Mouse (Mus musculus) ES-CJ7 (cell line): ENCODE results near the gene Hpcal1.

ENCODE experiments used
- DNase-seq: peaks from one replicate; pipeline ENCODE4 v3.0.0; 2011; ENCODE audit warnings: low read depth, low spot score

The Hpcal1 gene

DNA sequence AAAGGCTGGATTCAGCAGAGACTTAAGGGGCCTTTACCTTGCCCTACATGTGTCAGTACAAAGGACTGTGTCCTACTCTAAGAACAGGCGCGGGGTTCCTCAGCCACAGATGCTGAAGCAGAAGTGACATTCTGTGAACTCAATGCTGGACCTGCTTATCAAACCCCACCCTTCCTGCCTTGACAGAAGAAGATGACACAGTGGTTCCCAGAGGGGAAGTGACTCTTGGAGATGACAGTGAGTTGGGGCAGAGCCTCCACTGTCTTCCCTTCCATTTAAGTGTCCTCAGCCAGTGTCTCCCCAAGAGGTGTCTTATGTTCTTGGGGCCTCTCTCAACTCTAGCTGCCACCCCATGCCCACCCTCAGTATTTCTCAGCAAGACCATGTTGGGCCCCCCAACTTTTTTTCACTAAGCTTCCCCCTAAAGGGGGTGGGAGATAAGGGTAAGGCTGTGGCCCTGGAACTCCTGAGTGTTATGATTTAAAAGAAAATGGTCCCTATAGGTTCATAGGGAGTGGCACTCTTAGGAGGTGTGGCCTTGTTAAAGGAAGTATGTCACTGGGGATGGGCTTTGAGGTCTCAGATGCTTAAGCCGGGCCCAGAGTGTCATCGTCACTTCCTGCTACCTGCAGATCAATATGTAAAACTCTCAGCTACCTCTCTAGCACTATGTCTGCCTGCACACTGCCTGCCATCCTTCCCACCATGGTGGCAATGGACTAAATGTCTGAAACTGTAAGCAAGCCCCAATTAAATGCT is 25.2 kb downstream of the Hpcal1 start:
- DNase-seq = no peak

DNA sequence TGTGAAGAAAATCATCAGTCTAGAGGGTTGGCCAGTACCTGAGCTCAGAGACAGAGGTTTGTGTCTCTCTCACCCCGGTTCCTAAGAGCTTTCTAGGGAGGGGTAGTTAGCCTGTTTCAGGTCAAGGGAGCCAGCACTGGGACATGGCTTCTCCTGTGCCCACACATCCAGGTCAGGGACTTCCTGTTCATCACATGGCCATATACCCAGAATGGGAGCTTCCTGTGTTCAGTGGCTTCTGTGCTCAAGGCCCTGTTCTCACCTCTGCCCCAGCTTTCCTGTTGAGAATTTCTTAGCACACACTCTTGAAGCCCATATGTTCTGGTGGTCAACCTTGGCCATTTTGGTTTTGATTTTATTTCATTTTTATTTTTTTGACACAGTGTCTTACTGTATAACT is 26.6 kb downstream of the Hpcal1 start:
- DNase-seq = no peak

DNA sequence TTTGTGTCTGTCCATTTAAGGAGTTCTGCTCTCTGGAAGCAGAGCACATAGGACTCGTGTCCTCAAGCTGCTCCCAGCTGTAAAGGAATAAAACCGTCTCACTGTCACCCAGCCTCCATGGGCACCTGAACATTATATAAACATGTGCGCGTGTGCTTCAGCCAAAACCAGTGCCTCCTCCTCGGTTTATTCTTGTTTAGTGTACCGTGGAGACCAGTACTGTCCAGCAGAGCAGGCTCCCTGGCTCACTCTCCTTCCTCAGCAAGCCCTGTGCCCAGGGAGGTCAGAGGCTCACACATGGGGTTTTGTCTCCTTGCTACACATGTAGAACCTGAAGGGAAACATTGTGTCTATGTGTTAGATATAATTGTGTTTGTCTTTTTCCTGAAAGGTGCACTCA is 27.5 kb downstream of the Hpcal1 start:
- DNase-seq = no peak

DNA sequence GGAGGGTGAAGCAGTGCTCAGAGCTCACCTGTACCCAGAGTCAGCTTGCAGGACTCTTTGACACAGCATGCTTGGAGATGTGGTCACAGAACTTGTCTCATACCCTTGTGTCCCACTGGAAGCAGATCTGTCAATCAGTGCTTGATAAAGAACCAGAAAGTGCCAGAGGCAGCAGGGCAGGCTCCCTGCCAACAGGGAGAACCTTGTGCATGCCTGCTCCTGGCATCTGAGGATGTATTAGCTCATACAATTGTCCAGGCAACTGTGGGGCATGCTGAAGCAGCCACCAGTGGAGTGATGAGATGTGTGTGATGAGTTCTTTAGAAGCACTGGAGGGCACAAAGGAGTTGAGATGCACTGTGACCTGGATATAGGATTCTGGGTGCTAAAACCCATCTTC is 30.4 kb downstream of the Hpcal1 start:
- no peak for DNase-seq

DNA sequence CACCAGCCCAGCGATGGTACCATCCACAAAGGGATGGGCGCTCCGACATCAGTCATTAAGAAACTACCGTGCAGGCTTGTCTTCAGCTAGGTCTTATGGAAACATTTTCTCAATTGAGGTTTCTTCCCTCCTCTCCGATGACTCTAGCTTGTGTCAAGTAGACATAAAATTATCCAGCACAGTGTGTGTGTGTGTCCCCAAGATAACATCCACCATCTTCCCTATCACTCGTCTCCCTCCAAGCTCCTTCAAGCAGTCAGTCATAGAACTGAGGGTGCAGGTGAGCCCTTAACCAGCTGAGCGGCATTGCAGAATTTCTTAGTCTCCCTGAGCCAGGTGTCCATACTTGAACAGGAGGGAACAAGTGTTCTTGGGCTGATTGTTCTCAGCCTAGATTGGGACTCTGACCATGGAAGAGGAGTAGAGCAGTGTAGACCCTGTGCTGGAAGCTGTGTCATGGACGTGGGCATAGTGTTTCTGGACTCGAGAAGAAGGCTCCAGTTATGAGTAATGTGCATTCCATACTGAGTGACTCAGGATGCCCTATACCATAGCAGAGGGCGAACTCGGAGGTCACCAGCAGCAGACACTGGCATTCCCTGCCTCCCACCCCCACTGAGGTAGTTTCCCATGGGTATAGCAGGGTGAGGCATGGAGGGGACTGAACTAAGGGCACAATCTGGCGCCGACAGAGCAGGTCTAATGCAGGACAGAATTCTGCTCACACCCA is 32.0 kb downstream of the Hpcal1 start:
- DNase-seq = no peak

DNA sequence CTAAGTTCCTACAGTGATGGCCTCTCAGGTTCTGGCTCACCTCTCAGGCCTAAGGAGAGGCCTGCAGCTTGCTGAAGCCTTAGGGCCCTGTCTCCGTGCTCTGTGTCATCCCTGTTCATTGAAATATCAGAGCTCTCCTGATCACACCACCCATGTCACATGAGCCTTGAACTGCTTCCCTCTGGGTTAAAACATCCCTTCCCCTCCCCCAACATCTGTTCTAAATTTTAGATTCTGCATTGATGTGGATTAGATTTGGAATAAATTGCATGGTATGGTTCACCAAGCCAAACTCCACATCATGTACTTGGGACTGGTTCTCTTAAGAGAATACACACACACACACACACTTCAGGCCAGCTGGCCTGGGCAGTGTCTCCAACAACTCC is 32.5 kb downstream of the Hpcal1 start:
- DNase-seq = no peak

DNA sequence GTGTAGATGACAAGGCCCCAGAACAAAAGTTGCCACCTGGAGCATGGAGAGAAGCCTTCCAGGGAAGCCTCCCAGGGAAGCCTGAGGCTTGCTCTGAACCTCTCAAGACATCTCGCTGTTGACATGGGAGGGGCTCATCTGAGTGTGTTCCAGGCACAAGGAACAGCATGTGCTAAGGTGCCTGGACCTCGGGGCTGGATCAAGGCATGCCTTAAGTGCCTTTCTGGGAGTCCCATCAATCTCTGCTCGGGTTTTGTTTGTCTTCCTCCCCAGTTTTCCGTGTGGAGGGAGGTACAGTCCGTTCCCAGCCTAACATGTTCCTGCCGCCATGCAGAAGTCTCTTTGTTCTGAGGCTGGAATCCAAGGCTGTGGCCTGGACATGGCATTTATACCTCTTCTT is 33.3 kb downstream of the Hpcal1 start:
- DNase-seq = no peak

DNA sequence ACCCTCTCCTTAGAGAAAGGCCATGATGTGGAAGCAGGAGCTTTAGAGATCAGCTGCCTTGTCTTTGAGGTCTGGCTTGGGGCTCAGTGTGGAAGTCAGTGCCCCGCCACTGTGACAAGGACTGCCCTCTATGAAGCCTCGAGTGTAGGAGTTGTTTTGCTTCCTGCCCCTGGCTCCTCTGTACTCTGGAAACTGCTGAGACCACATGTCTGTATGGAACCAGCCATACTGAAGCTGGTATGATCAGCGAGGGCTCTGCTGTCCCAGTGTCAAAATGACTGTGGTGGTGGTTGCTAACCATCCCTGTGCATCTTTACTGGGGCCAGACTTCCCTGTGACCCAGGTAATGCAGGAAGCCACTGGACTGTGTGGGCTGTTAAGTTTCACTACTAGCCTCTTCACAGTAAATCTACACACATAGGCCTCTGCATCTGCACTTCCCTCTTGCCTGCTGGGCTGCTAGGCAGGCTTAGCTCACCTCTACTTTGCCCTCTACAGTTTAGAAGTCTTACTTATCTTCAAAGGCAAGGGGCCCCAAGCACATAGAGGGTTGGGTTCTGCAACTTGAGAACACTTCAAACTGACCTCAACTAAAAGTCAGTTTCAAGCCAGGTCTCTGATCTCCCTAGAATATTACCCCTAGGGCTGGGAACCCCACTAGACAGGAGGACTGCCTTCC is 33.9 kb downstream of the Hpcal1 start:
- DNase-seq = no peak

DNA sequence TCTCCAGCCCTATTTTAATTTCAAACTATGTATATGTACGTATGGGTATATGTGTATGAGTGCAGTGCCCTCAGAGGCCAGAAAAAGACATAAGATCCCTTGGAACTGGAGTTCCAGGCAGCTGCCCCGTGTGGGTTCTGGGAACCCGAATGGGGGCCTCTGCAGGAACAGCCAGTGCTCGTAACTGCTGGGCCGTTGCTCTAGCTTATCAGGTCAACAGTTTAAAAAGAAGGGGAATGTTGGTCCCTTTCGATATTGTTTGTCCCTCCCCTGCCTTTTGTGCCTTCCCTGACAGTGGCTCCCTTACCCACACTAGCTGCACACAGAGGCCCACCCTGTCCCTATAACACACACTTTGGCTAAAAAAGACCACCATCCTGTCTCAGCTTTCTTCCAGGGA is 34.9 kb downstream of the Hpcal1 start:
- DNase-seq = no peak

DNA sequence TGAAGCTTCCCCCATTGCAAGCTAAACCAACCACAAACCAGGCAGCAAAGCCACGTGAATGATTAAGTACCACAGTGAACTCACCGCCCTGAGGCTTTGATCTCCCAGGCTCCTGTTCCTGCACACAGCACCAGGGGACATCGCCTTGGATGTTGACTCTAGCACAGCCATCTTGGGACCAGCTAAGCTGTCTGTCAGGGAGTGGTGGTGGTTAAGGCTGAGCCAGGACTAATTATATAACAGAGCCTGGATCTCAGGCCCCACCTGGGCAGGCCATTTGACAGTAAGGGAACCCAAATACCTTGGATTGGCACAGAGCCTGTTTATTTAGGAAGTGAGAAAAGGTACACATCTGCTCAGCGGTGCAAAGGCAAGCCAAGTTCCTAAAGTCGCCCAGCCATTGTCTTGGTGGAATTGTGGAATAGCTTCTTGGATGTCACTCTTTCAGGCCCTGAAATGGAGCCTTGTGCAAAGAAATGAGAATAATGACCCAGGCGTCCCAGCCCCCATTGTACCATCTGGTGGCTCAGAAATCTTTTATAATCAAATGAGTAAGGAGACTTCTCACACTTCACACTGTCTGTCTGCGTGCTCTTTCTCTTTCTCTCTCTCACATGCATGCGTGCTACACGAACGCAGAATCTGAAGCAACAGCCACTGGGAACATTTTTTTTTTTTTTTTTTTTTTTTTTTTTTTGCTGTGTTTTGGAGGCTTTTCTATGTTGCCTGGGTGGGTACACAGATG is 36.1 kb downstream of the Hpcal1 start:
- no peak for DNase-seq

DNA sequence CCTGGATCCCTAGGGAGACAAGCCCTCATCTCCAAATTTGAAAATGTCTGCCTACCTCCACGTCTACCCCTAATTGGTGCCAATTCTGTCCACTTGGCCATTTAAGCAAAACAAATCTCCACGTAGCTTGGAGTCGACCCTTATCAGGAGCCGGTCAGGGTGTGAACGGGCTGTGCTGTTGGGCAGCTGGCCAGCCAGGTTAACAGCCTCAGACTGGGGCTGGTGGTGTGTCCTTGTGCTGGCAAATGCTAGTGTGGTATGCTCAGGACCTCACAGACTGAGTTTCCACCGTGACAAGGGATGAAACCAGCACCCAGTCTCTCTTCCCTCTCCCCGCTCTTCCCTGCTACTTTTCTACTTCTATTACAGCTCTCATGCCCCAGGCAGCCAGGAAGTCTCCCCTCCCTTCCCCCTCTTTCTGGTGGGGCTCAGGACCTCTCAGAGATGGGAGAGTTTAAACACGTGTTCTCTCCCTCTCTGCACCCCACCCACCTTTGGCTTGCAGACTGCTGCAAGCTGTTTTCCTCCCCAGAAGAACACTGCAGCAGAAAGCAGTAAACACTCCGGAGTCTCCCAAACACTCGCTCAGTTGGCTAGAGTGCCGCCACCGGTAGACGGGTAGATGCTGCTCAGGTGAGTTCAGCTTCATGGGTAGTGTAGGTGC is 37.2 kb downstream of the Hpcal1 start:
- DNase-seq = no peak

DNA sequence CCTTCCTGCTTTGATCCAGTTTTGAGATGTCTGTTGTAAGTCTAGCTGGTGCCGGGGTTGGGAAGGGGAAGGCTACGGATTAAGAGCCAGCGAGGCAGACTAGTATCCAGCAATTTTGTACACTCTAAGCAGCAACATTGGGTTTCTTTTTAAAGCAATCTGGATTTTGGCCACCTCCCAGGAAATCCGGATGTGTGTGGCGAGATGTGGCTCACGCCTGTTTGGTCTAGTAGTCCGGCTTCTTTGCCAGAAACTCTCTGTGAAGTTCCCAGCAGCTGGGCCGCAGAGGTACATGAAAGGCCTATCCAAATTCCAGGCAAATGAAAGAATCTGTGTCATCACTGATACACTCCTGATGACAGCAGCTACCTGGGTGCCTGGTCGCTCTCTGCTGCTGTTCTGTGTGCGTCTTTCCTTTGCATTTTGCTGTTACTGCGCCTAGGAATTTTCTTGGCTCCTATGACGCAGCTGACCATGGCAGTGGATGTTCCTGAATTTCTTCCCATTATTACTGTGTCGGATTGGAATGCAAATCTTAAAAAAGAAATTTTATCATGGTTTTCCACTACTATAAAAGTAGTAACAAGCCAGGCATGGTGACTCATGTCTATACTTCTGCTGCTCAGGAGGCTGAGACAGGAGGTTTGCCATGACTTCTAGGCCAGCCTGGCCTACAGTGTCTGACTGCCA is 38.7 kb downstream of the Hpcal1 start:
- DNase-seq = no peak

DNA sequence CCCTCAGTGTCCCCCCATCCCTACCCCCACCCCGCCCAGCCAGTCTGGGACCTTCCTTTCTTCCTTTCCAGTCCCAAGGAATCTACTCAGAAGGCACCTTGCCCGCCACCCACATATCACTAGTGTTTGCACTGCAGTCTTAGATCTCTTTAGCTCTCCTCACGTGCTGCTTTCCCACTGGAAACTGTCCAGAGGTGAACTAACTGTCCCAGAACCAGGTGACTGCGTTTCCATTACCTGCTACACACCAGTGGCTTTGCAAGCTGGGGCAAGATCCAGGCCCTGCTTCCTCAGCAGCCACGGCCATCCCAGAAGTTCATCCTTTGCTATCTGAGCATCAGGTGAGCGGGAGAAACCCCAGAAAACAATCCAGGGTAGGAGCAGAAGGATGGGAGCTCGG is 41.4 kb downstream of the Hpcal1 start:
- no peak for DNase-seq

DNA sequence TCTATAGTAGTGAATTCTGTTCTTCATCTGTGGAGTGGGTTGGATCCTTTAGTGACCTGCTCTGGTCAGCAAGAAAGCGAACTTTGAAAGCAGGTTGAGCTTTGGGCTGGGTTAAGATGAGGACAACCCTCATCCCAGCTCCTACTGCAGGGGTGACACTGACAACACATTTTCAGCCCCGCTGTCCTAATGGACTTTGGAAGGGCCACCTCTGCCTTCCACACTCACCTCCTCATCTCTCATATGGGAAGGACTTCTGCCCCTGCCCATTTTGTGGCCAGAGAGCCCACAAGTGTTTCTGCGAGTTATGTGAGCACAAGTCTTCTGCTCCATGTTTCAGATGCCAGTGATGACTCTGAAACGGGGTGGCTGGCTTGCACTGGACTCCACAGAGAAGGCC is 41.9 kb downstream of the Hpcal1 start:
- no peak for DNase-seq

DNA sequence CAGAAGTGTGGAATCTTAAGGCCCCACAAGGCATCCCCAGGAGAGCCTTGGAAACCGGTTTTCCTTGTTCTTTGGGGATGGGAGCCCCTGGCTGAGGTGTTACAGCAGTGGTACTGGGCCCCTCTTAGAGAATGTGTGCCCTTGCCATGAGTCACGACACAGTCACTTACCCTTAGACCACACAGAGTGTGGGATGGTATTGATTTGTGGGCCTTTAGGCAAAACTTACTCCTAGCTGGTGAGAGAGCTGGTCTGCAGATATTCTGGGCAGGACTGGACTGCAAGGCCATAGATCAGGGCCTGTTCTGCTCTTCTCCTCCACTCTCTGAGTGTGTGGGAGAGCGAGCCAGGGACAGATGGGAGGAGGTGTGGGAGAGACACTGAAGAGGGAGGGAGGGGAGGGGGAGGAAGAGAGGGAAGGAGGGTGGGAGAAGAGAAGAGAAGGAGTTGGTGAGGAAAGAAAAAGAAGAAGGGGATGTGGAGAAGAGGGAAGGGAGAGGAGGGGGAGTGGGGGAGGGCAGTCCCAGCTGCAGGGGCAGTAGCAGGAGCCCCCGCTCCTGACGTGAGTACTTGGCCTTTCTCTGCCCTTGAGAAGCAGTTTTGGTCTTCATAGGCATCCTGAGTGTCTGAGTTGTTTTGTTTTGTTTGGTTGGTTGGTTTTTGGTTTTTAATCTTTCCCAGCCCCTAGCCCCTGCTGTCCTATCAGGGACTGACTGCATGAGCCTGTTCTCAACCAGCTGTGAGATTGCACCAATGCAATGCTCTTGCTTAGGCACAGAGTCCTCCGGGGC is 42.7 kb downstream of the Hpcal1 start:
- no peak for DNase-seq

DNA sequence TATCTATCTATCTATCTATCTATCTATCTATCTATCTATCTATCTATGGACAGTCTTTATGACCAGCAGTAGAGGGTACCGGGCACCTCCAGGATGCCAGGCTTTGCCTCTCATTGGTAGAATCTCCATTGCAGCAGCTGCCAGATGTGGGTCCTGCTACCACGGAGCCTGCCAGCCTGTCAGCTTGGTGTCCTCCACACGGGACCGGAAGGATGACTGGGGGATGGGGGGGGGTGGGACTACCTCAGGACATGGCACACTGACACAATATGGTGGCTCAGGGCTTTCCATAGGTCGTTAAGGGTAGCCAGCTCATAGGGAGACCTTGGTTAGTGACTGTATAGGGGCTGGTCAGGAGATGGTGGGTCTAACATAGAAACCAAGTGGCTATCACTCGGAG is 45.7 kb downstream of the Hpcal1 start:
- no peak for DNase-seq

DNA sequence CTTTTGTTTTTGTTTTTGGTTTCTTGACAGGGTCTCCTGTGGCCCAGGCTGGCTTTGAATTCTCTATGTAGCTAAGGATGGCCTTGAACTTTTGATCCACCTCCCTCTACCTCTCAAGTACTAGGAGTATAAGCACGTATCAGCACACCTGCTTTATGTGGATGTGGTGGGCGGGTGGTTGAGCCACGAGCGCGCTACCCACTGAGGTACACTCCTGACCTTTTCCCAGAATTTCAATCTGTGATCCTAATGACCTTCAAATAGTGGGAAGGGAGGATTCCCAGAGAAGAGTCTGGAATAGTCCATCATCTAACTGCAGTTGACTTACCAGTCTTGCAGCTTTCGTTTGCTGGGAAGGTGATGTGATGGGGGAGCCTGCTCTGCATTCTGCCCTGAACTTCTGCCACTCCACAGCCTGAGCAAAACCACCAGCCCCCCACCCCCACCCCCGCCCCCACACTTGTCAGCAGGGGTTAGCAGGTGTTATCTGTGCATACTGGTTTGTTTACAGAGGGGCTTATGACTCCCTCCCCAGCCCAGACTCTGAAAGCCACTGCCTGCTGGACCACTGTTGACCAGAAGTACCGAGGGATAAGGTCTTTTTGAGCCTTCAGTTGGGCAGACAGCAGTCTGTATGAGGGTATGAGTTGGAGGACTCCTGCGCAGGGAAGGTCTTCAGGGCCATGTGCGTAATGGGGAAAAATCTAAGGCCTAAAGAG is 46.4 kb downstream of the Hpcal1 start:
- no peak for DNase-seq

DNA sequence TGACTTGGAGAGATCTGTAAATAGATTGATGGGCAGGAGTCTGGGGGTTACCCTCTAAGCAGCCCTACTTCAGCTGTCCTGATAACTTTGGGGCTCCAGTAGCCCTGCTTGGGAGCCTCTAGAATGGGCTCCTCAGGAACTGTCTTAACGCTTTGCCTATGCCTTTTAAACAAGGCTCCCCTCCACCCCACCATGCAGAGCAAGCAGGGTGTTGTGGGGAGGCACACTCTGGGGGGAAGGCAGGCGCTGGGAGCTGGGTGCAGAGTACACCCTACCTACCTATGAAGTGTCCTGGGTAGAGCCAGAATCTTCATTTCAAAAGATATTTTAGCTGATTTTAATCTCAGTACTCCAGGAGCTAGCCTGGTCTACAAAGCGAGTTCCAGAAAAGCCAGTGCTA is 47.2 kb downstream of the Hpcal1 start:
- no peak for DNase-seq

DNA sequence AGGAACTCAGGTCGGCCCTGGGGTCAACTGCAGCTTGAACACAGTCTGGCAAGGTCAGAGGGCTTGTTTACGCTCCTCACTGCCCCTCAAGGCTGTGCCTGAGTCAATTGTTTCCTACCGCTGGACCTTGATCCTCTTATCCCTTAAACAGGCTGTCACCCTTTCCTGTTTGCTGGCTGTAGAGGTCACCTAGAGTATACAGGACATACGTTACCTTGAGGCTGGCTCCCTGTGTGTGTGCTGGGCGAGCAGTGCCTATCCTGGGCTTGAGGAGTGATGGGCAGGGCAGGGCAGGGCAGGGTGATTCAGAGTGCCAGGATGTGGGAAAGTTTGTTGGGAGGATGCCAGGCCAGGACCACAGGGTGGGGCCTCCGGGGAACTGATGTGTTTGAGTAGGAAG is 47.8 kb downstream of the Hpcal1 start:
- DNase-seq = peak; percentile 4

DNA sequence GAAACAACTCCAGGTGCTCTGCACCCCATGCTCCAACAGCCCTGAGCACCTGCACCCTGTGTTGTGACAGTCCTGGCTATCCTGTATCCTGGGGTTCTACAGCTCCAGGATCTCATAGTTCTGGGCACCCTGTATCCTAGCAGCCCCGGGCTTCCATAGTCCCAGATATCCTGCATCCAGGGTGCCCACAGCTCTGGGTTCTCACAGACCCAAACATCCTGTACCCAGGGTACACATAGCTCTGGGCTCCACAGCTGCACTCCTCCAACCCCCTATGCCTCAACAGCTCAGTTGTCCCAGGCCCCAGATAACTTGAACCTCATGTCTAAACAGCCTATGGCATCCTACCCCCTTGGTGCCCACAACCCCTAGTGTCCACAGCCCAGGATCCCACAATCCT is 49.6 kb downstream of the Hpcal1 start:
- no peak for DNase-seq
